Mouse (Mus musculus) hindbrain, embryonic 11.5 days (tissue): ENCODE data around the gene Gna11. TPM values are rescaled to one million over a fixed set of nuclear protein-coding genes. Genes with fewer than 3 reads are reported as not detected.

Experiments used
- ATAC-seq: fragments of 200-750 bp; cut with Nextera tagmentation; 2 replicates; pipeline ENCODE4 v1.8.0; 2017; ENCODE audit warnings: mild to moderate bottlenecking, moderate TSS enrichment, moderate library complexity; ENCODE audit not compliant: low FRiP score
- DNase-seq: peaks from one replicate; pipeline ENCODE4 v3.0.0-alpha.2; 2015; ENCODE audit warnings: low spot score
- H3K27ac ChIP-seq: fragments of 300-500 bp; sonication (generic); 2 replicates; pipeline ENCODE4 v1.5.1; 2014; ENCODE audit warnings: mild to moderate bottlenecking, low read depth, low read length
- H3K27me3 ChIP-seq: fragments of 300-500 bp; sonication (generic); 2 replicates; pipeline ENCODE4 v1.6.1; 2014; ENCODE audit warnings: mild to moderate bottlenecking, low read length, moderate library complexity, mixed read lengths; ENCODE audit not compliant: control insufficient read depth, insufficient read depth
- H3K36me3 ChIP-seq: fragments of 300-500 bp; sonication (generic); 2 replicates; pipeline ENCODE4 v1.6.1; 2014; ENCODE audit warnings: mild to moderate bottlenecking, low read length, moderate library complexity, mixed read lengths; ENCODE audit not compliant: control insufficient read depth, insufficient read depth
- H3K4me1 ChIP-seq: fragments of 300-500 bp; sonication (generic); replicated peaks from 2 replicates; pipeline ENCODE4 v1.6.1; 2014; ENCODE audit warnings: low read length, mixed read lengths; ENCODE audit not compliant: control insufficient read depth, insufficient read depth
- H3K4me2 ChIP-seq: fragments of 300-500 bp; sonication (generic); replicated peaks from 2 replicates; pipeline ENCODE4 v1.6.1; 2014; ENCODE audit warnings: mild to moderate bottlenecking, low read depth, low read length
- H3K4me3 ChIP-seq: fragments of 300-500 bp; sonication (generic); 2 replicates; pipeline ENCODE4 v1.5.1; 2014; ENCODE audit warnings: low read depth, low read length
- H3K9ac ChIP-seq: fragments of 300-500 bp; sonication (generic); 2 replicates; pipeline ENCODE4 v1.6.1; 2014; ENCODE audit warnings: low read depth, low read length
- H3K9me3 ChIP-seq: fragments of 300-500 bp; sonication (generic); 2 replicates; pipeline ENCODE4 v1.6.1; 2016; ENCODE audit warnings: low read length; ENCODE audit not compliant: control insufficient read depth
- WGBS: fragments of 180-500 bp; shearing (Covaris S2); extraction: QIAGEN DNeasy Blood & Tissue Kit; methylation state at CpG from one replicate; pipeline ENCODE4 v1.1.7; 2014; 5-methylcytosine and 5-hydroxymethylcytosine counted together
- polyA plus RNA-seq: library from polyadenylated mRNA; unstranded; fragments of >200 nt; fragmentation: Nextera tagmentation; extraction: Ambion mirVana; gene quantifications from 2 replicates; pipeline ENCODE4 v1.2.1, GENCODE M21; 2014

The Gna11 gene
- polyA plus RNA-seq, 1 experiment from 2014 or later: 57.3 TPM

DNA sequence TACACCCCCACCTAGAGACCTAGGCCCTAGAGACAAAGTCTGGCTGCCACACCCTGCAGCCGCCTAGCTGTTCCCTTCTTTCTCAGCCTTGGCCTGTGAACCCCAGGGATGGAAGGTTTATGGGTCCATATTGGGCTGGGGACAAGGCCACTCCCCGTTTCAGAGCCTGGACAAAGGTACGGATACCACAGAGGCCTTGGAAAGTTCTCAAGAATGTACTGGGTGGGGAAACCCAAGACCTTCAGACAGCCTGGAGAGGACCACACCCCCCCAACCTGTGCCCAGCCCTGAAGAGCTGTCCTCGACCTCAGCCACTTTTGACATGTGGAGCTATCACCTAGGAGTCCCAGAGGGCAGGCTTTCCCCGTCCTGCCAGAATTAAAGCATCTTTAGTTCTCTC is 4.0 kb upstream of the Gna11 start:
- no peak for ATAC-seq
- no peak overlapping the region for H3K9ac ChIP-seq
- H3K9me3 ChIP-seq: no peaks in the 10 kb centered on the region

DNA sequence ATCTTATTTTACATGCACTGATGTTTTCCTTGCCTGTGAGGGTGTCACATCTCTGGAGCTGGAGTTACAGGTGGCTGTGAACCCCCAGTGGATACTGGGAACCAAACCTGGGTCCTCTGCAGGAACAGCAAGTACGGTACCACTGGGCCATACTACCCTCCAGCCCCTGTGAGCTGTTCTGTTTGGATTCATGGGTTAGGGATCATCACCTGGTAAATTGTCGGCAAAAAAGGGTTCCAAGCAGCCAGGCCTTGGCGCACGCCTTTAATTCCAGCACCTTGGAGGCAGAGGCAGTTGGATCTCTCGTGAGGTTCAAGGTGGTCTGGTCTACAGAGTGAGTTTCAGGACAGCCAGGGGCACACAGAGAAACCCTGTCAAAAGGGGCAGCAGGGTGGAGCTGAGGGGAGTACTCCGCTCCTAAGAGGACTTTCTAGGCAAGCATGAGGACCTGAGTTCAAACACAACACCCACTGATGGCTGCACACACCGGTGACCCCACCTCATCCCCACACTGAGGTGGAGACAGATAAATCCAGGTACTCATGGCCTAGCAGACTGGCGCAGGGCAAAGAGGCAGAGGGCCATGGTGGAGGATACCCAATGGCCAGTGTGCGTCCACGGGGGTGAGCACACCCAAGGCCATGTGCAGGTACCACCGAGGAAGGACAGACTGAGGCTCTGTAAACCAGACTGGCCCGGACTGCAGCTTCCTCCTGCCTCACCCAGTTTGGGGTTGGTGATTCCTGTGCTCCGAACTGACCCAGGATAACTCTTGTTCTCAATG is 2.0 kb upstream of the Gna11 start:
- Histone ChIP-seq H3K27me3 (no peaks in the 10 kb centered on the region), H3K27ac (no peak overlapping the region), H3K4me2 (no peak overlapping the region), H3K9me3 (no peaks in the 10 kb centered on the region), H3K4me1 (peaks cover 15% of the 10 kb centered on the region), H3K4me3 (no peak overlapping the region), H3K36me3 (no peaks in the 10 kb centered on the region), H3K9ac (no peak overlapping the region)
- 93% methylated on average over 13 of the region's 13 CpGs for WGBS
- ATAC-seq: no peak
- no peak for DNase-seq

More for the DNA sequence above, 4.0 kb upstream of the Gna11 start:
- no peaks in the 10 kb centered on the region for H3K36me3 ChIP-seq
- H3K27me3 ChIP-seq: no peaks in the 10 kb centered on the region
- no peak overlapping the region for H3K4me2 ChIP-seq
- peaks cover 4% of the 10 kb centered on the region for H3K4me1 ChIP-seq
- WGBS: 66% methylated on average over 5 of the region's 5 CpGs
- no peak for DNase-seq
- H3K4me3 ChIP-seq: no peak overlapping the region
- H3K27ac ChIP-seq: no peak overlapping the region

DNA sequence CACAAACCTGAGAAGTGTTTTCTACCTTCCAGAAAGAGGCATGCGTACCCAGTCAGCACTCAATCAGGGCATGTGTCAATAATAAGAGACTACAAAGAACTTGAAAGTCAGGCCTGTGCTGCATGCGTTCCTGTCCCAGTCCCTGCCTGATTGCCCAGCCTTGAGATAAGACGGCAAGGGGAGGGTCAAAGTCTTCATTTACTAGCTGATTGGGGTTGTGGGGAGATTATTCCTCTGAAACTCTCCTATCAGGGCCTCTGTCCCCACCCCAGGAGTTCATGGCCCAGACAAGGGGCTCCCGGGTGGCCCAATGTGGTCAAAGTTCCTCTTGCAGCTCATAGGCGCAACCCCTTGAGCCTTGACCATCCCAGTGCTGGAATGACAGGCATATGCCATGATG is 1.3 kb upstream of the Gna11 start:
- no peaks in the 10 kb centered on the region for H3K9me3 ChIP-seq
- H3K27ac ChIP-seq: no peak overlapping the region
- WGBS: 83% methylated on average over 5 of the region's 5 CpGs
- H3K4me2 ChIP-seq: no peak overlapping the region
- no peak overlapping the region for H3K4me3 ChIP-seq
- H3K27me3 ChIP-seq: no peaks in the 10 kb centered on the region
- H3K9ac ChIP-seq: no peak overlapping the region
- H3K36me3 ChIP-seq: no peaks in the 10 kb centered on the region
- ATAC-seq (no peak), DNase-seq (no peak)
- H3K4me1 ChIP-seq: peaks cover 15% of the 10 kb centered on the region

DNA sequence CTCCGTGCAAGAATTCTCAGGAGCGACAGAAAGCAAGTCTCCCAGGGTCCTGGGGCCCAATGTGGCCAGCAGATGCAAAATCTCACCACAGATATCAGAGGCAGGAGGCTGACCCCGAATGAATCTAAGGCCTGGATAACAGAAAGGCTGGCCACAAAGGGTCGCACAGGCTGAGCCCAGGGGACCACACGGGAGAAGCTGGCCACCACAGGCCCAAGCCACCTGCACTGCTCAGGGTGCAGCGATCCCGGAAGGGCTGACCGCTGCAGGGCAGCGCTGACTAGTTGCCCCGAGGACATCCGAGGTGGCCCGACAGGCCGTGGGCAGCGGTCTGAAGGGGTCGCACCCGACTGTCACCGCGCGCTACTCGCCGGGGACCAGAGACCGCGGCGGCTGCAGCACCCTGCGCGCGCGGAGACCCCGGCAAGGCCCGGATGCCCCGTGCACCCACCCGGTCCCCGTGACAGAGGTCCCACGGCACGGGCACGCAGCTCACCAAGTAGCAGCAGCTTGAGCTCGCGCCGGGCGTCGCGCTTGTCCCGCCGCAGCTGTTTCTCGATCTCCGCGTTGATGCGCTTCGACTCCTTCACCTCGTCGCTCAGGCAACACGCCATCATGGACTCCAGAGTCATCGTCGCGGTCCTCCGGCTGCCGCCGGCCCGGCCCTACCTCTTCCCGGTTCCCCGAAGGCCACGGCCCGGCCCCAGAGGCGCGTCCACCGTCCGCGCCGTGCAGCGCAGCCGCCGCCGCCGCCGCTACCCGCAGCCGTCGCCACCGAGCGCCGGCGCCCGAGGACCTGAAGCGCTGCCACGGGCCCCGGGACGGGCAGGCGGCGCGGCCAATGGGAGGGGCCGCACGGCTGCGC is 462 bp downstream of the Gna11 start:
- H3K4me3 ChIP-seq: peak overlapping the region; percentile 90
- no peak for DNase-seq
- H3K9ac ChIP-seq: peak overlapping the region; percentile 92
- ATAC-seq: peak; percentile 59
- H3K27ac ChIP-seq: peak overlapping the region; percentile 81
- no peaks in the 10 kb centered on the region for H3K36me3 ChIP-seq
- H3K4me2 ChIP-seq: peak overlapping the region; percentile 98
- no peaks in the 10 kb centered on the region for H3K27me3 ChIP-seq
- under 1% methylated on average over 92 of the region's 93 CpGs for WGBS
- H3K9me3 ChIP-seq: no peaks in the 10 kb centered on the region
- peaks cover 15% of the 10 kb centered on the region for H3K4me1 ChIP-seq

DNA sequence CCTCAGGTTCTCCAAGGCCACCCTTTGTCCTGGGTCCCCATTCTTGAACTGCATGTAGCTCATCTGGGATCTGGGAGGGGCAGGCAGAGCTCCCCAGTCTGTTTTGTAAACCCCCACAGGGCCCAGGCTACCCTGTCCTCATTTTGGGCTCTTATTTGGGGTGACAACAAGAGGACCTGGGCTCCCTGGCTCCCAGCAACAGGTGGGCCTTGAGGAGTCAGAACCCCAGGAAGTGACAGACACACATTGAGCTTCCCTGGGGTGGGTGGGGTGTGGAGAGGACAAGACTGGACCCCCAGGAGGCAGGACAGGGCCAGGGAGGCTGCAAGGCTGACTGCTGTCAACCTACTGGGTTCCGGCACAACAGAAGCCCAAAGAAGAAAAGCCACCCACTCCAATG is 1.4 kb downstream of the Gna11 start:
- 60% methylated on average over 1 of the region's 1 CpGs for WGBS
- H3K4me1 ChIP-seq: peaks cover 15% of the 10 kb centered on the region

DNA sequence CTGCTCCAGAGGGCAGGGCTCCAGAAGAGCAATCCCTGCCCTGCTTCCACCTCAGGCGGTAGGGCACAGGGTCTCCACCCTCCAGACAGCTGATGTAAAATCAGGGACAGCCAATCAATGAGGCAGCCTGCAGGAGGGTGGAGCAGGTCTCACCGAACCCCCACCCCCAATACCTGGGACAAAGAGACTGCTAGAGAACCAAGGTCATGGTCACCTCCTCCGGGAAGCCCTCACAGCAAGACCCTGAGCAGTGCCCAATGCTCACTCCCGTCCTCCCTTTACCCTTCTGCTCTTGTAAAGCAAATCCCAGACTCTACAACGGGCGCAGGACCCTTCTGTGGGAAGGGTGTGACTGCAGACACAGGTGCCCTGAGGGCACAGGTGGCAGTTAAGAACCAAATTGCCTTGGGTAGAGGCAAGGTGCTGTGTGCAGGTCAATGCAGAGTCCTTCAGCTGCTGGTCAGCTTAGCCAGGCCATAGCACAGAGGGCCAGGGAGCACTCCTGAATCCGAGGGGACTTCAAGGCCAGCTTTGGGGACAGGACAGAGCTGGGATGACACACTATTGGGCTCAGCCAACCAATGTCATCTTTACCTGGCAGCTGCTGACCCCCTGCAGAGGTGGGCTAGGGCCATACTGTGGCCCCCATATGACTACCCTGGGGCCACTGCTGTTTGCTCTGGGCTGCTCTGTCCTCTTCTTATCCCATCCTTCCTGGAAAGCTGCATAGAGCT is 2.1 kb downstream of the Gna11 start:
- Histone ChIP-seq H3K4me1 (peaks cover 15% of the 10 kb centered on the region), H3K27ac (no peak overlapping the region), H3K4me3 (peak overlapping the region; percentile 4; the same call in 1 of the 2 replicates), H3K27me3 (no peaks in the 10 kb centered on the region), H3K36me3 (no peaks in the 10 kb centered on the region), H3K9ac (no peak overlapping the region), H3K4me2 (peak overlapping the region; percentile 98), H3K9me3 (no peaks in the 10 kb centered on the region)
- ATAC-seq (no peak), DNase-seq (no peak)
- WGBS: 81% methylated on average over 7 of the region's 7 CpGs

More for the DNA sequence above, 1.4 kb downstream of the Gna11 start:
- Histone ChIP-seq H3K9ac (peak overlapping the region; percentile 92), H3K36me3 (no peaks in the 10 kb centered on the region), H3K4me3 (peak overlapping the region; percentile 90), H3K9me3 (no peaks in the 10 kb centered on the region), H3K4me2 (peak overlapping the region; percentile 98), H3K27ac (no peak overlapping the region), H3K27me3 (no peaks in the 10 kb centered on the region)
- DNase-seq: no peak
- ATAC-seq: no peak

DNA sequence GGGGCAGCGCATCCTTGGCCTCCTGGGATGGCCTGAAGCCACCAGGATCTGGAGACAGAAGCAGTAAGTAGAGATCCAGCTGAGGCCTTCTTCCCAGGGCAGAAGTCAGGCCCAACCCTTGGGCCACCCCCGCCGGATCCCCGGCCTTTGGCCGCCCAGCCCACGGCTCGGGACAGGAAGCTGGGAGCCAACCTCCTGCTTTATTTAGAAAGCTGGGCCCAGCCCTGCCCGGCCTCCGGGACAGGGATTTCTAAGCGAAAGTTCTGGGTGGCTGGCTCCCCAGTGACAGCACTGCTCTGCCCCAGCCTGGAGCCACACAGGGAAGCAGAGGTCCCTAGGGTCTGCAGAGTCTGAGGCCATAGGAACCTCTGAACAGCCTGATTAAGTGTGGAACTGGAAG is 3.2 kb downstream of the Gna11 start:
- Histone ChIP-seq H3K9me3 (no peaks in the 10 kb centered on the region), H3K27ac (no peak overlapping the region)

DNA sequence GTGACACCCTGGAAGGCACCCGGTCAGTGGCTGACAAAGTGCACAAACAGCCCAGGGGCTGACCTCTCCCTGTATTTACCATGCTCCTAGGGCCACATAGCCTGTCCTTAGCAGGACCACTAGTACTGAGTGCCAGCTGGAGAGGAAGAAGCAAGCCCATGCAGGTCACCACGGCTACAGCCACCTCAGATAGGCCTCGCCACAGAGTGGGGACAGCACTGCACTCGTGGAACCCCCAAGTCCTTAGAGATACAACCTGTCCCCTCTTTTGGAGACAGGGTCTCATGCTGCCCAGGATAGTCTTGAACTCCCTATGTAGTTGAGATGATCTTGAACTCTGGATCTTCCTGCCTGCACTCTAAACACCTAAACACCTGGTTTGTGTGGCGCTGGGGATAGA is 3.6 kb downstream of the Gna11 start:
- H3K4me3 ChIP-seq: no peak overlapping the region
- H3K9me3 ChIP-seq: no peaks in the 10 kb centered on the region
- no peak for DNase-seq
- H3K27me3 ChIP-seq: no peaks in the 10 kb centered on the region
- WGBS: 88% methylated on average over 5 of the region's 5 CpGs
- H3K4me1 ChIP-seq: peaks cover 15% of the 10 kb centered on the region
- H3K36me3 ChIP-seq: no peaks in the 10 kb centered on the region
- H3K9ac ChIP-seq: no peak overlapping the region
- no peak overlapping the region for H3K4me2 ChIP-seq
- H3K27ac ChIP-seq: no peak overlapping the region
- ATAC-seq: no peak

More for the DNA sequence above, 3.2 kb downstream of the Gna11 start:
- Histone ChIP-seq H3K27me3 (no peaks in the 10 kb centered on the region), H3K4me2 (no peak overlapping the region), H3K4me3 (no peak overlapping the region), H3K4me1 (peaks cover 15% of the 10 kb centered on the region), H3K9ac (no peak overlapping the region), H3K36me3 (no peaks in the 10 kb centered on the region)
- no peak for DNase-seq
- ATAC-seq: no peak
- WGBS: 84% methylated on average over 10 of the region's 10 CpGs
